Mouse (Mus musculus) C2C12 (cell line): ENCODE data around the gene Misp. TPM values are rescaled to one million over a fixed set of nuclear protein-coding genes. Genes with fewer than 3 reads are reported as not detected.
A peak's percentile ranks its signal among the peaks of the same experiment; 100 is the strongest.

Experiments used
- H3K27me3 ChIP-seq: one replicate; pipeline ENCODE4 v1.6.1; 2011; ENCODE audit not compliant: control insufficient read depth, insufficient read depth, insufficient read length
- H3K36me3 ChIP-seq: one replicate; pipeline ENCODE4 v1.6.1; 2011; ENCODE audit not compliant: control insufficient read depth, insufficient read depth
- H3K4me3 ChIP-seq: one replicate; pipeline ENCODE4 v1.5.1; 2011; ENCODE audit warnings: mild to moderate bottlenecking, control low read depth; ENCODE audit not compliant: poor library complexity, insufficient read depth, severe bottlenecking
- H3K79me2 ChIP-seq: one replicate; pipeline ENCODE4 v1.6.1; 2011; ENCODE audit not compliant: control insufficient read depth, insufficient read depth
- H3K79me3 ChIP-seq: one replicate; pipeline ENCODE4 v1.6.1; 2011; ENCODE audit warnings: low read depth, control low read depth
- H3ac ChIP-seq: one replicate; pipeline ENCODE3; 2011; ENCODE audit warnings: low read depth; ENCODE audit not compliant: control insufficient read depth, insufficient read length
- CEBPB ChIP-seq: IDR thresholded peaks from one replicate; pipeline ENCODE4 v1.6.1; 2011; ENCODE audit warnings: low read depth, mild to moderate bottlenecking, control low read depth, moderate library complexity
- CTCF ChIP-seq: IDR thresholded peaks from one replicate; pipeline ENCODE4 v1.5.1; 2011; ENCODE audit not compliant: control insufficient read depth, insufficient read depth, insufficient read length
- FOSL1 ChIP-seq: IDR thresholded peaks from one replicate; pipeline ENCODE4 v1.8.0; 2011; ENCODE audit warnings: mild to moderate bottlenecking, low read length; ENCODE audit not compliant: poor library complexity, insufficient read depth, severe bottlenecking
- MAX ChIP-seq: IDR thresholded peaks from one replicate; pipeline ENCODE4 v1.6.1; 2011; ENCODE audit warnings: mild to moderate bottlenecking, control low read depth
- MYOD1 ChIP-seq: IDR thresholded peaks from one replicate; pipeline ENCODE4 v1.6.1; 2011; ENCODE audit warnings: low read depth; ENCODE audit not compliant: control insufficient read depth, insufficient read length
- MYOG ChIP-seq: IDR thresholded peaks from one replicate; pipeline ENCODE4 v1.6.1; 2011; ENCODE audit not compliant: control insufficient read depth, insufficient read length; ENCODE audit errors: extremely low read depth
- USF1 ChIP-seq: IDR thresholded peaks from one replicate; pipeline ENCODE4 v1.6.1; 2011; ENCODE audit warnings: low read depth, mild to moderate bottlenecking, control low read depth, moderate library complexity
- polyA plus RNA-seq: library from polyadenylated mRNA; unstranded; fragments of >200 nt; fragmentation: generic; extraction: Trizol; gene quantifications from one replicate; pipeline ENCODE4 v1.2.1, GENCODE M21; 2012; ENCODE audit warnings: missing spikeins

The Misp gene
- polyA plus RNA-seq, 1 experiment = not detected

DNA sequence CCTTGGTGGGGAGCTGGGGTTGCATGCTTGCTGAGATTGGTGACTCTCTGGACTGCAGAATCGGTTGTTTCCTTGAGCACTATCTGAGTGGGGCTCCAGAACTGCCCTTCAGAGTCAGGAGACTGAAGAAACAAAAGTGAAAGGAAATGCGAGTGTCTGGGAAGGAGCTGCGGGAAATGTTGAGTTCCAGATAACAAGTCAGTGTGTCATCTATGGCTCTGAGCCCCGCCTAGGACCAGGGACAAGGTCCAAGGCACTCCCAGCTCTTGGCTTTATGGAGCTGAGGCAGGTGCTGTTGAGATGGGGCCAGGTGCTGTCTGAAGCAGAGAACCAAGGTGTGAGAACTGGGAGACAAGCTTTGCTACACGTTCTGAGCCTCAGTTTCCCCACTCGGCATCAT lies 3.6 kb downstream of the Misp start:
- Histone ChIP-seq H3ac (no peak overlapping the region), H3K36me3 (no peaks in the 10 kb centered on the region), H3K27me3 (peaks cover 21% of the 10 kb centered on the region), H3K79me2 (no peaks in the 10 kb centered on the region), H3K79me3 (no peaks in the 10 kb centered on the region), H3K4me3 (peak overlapping the region; percentile 18)
- TF ChIP-seq MYOG = no peak
- no peak for TF ChIP-seq CEBPB
- TF ChIP-seq FOSL1 = no peak
- no peak for TF ChIP-seq MYOD1
- no peak for TF ChIP-seq USF1

DNA sequence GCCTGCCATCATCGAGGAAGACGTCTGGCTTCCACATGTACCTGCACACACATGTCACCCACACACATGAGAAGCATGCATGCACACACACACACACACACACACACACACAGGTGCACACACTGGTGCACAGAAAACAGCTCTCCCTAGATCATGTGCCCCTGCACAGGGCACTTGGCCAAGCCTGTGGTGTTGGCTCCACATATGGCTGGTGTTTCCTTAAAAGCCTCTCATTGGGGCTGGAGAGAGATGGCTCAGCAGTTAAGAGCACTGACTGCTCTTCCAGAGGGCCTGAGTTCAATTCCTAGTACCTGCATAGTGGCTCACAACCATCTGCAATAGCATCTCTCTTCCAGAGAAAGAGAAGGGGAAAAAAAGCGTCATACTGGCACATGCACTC lies 10.8 kb downstream of the Misp start:
- no peaks in the 10 kb centered on the region for H3K79me2 ChIP-seq
- no peak for TF ChIP-seq MAX
- TF ChIP-seq MYOD1 = no peak
- TF ChIP-seq USF1 = no peak
- TF ChIP-seq CTCF = no peak
- no peak for TF ChIP-seq CEBPB
- TF ChIP-seq MYOG = no peak
- no peak for TF ChIP-seq FOSL1
- H3K79me3 ChIP-seq = no peaks in the 10 kb centered on the region
- no peaks in the 10 kb centered on the region for H3K36me3 ChIP-seq
- H3ac ChIP-seq = no peak overlapping the region
- peaks cover 21% of the 10 kb centered on the region for H3K27me3 ChIP-seq
- no peak overlapping the region for H3K4me3 ChIP-seq

DNA sequence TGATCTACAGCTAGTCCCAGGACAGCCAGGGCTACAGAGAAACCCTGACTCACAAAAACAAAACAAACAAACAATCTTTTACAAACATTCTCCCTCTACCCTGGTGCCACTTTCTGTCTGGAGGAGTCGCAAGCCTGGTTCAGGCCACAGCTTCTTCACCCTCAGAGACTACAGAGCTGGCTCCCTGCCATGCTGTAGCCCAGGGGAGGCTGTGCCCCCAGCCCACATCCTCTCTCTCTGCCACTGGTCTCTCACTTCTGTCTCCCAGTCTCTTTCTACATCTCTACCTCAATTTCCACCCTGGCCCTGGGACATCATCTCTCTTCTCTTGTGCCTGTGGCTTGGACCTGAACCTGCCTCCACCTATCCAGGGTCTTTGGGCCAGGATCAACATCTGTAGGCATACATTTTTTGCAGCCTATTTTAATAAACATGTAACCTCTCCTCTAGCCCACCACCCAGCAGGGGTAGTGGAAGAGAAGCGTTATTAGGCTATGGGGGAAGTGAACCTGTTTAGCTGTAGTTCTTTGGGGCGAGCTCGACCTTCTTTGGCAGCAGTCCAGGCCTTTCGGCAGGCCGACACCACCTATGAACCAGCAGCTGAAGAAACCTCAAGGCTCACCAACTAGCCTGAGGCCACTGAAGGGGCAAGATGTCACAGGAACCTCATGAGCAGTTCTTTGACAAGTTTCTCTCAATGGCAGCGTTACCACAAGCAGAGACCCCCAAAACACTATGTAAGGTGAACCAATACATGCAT lies 11.4 kb downstream of the Misp start:
- peaks cover 17% of the 10 kb centered on the region for H3K27me3 ChIP-seq
- no peaks in the 10 kb centered on the region for H3K36me3 ChIP-seq
- H3ac ChIP-seq = no peak overlapping the region
- TF ChIP-seq MAX (no peak), MYOG (no peak), CEBPB (no peak), USF1 (no peak), CTCF (no peak), MYOD1 (no peak), FOSL1 (no peak)
- H3K79me2 ChIP-seq = no peaks in the 10 kb centered on the region
- H3K79me3 ChIP-seq = no peaks in the 10 kb centered on the region
- H3K4me3 ChIP-seq = no peak overlapping the region

DNA sequence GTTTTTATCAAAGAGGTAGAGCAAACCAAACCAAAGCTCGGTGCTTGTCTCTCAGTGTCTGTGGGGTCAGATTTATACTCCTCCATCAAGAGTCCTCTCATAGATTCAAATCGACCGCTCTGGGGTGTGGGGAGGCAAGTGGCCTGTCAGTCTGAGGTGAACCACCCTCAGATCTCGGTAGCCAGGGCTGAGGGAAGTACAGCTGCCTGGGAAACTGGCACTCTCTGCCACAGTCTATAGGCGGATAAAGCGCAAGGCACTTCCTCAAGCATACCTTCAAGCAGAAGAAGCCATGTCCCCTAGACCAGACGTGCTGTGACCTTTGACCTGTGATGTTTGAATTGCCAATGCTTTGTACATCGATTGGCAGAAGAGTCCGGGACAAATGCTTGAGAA lies 12.0 kb downstream of the Misp start:
- Histone ChIP-seq H3K4me3 (no peak overlapping the region), H3K79me2 (no peaks in the 10 kb centered on the region), H3K36me3 (no peaks in the 10 kb centered on the region), H3K27me3 (peaks cover 17% of the 10 kb centered on the region), H3K79me3 (no peaks in the 10 kb centered on the region), H3ac (no peak overlapping the region)
- TF ChIP-seq CTCF (no peak), FOSL1 (no peak), USF1 (no peak), MYOD1 (no peak), MAX (no peak), CEBPB (no peak), MYOG (no peak)

DNA sequence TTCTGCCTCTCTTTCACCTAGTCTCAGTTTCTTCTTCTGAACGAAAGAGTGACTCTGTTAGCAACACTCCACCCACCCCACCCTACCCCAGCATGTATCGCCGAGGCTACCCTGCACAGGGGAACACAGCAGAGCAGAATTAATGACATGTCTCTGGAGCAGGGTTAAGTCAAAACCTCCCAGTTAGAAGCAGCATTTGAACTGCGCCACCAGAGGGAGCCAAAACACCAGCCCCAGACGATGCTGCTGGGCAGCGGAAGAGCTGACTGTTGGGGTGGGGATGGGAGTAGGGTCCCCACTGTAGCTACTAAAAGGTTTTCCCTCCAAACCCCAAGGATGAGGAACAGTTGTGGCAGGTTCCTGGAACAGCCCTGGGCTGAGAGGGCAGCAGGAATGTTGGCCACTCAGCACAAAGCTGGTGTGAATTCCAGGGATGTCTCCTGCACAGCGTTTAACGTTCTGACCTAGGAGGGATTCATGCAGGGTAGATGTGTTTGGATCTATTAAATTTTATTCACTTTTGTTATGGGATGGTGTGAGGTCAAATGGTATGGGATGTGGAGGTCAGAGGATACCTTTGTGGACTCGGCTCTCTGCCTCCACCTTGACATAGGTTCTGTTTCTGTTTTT lies 14.1 kb downstream of the Misp start:
- Histone ChIP-seq H3K4me3 (no peak overlapping the region), H3K27me3 (peaks cover 9% of the 10 kb centered on the region), H3K36me3 (no peaks in the 10 kb centered on the region), H3ac (no peak overlapping the region), H3K79me2 (no peaks in the 10 kb centered on the region), H3K79me3 (no peaks in the 10 kb centered on the region)
- TF ChIP-seq CTCF = peak; percentile 91
- no peak for TF ChIP-seq MAX

DNA sequence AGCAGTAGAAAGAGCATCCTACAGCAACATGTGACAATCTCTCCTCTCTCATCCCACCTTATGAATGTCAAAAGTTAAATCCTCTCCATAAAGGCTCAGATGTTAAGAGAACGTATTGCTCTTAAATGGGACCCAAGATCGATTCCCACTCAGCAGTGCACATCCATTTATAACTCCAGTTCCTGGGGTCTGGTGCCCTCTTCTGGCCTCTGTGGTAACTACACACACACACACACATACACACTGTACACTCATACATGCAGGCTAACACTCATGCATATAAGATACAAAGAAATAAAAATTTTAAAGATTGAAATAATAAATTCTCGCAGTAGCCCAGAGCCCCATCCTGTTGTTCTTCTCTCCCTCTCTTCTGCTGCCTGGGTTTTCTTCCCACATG lies 16.1 kb downstream of the Misp start:
- TF ChIP-seq MYOG (no peak), CEBPB (no peak), FOSL1 (no peak), CTCF (no peak), USF1 (no peak), MAX (no peak), MYOD1 (no peak)
- no peaks in the 10 kb centered on the region for H3K79me3 ChIP-seq
- H3K79me2 ChIP-seq = no peaks in the 10 kb centered on the region
- no peaks in the 10 kb centered on the region for H3K27me3 ChIP-seq
- no peaks in the 10 kb centered on the region for H3K36me3 ChIP-seq
- H3K4me3 ChIP-seq = no peak overlapping the region
- H3ac ChIP-seq = no peak overlapping the region
